Mouse (Mus musculus): ENCODE data around the gene Rhoq.

DNA sequence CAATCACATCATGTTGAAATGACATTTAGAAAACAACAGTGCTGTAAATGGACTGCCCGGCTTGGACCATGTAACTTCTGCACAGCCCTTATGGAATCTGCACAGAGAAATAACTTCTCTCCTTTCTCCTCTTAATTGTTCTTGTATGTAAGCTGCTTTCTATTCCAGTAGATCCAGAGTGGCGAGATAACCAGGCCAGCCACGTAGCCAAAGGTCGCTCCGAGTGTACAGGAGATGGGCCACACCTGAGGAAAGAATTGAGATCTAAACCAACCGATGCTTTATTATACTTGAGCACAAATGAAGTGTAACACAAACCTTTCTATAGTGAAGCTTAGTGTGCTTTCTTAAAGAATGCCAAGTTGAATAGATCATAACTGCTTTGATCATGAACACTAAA is 34.4 kb downstream of the Rhoq start:
- TF ChIP-seq POLR2A (IDR thresholded peaks at IDR 0.05; ENCODE audit: borderline replicate concordance, extremely low read depth, insufficient read depth, insufficient read length, poor library complexity, severe bottlenecking) (no peak), CTCF (IDR thresholded peaks at IDR 0.05; ENCODE audit: borderline replicate concordance, extremely low read depth, insufficient read depth, insufficient read length) (no peak)
